Mouse (Mus musculus) hindlimb bud, embryonic 11.5 days (tissue): ENCODE data around the gene Lypd9.
"Not testable (repeated sequence)": the region's sequence is repeated elsewhere in the genome, so short reads cannot be mapped to it uniquely, and the experiment has no call there.

Experiments
- DNase-seq: peaks from one replicate; pipeline ENCODE4 v3.0.0-alpha.2; 2012; ENCODE audit warnings: low read depth, low spot score; ENCODE audit errors: extremely low spot score

Lypd9 gene

DNA sequence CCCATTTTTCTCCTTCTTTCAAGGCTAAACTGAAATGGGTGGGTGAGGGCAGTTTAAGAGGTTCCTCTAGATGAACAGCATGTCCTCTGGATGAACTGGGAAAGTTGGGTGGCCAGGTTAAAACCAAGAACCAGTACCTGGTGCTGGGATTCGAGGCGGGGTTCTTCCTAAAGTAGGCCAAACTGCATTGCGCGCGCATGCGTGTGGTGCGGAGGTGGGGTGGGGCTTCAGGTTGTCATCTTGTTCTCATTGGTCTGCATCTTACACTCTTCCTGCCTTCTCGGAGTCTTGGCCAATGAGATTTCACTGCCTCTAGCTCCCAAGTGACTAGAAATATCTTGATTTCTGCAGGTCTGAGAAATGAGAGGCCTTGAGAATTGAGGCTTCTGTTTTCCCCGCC lies at the start of gene Lypd9:
Gene Lypd9, minus strand, starts transcription at position 165 of the 400 bp plus-strand sequence.
- DNase-seq: no peak

DNA sequence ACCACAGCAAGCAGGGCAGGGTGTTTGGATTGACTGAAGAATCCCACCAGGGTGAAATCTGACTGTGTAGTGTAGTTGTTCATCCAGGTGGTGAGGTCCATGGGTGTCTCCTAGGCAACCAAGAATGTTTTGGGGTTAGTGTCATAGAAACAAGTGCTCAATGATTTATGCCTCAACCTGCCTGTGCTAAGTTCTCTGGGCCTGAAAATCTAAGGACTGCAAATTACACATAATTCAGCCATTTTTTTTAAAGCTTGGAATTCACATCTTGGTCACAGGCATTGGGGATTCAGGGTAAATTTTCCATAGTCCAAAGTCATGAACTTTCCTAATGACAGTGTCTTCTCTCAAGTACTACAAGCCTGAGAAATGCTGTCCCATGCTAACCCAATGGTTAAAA lies 49.7 kb upstream of the Lypd9 start, which contains the start of gene Olfr331:
Gene Olfr331, minus strand, starts transcription at position 101 of the 400 bp plus-strand sequence.
- not testable (repeated sequence) for DNase-seq

DNA sequence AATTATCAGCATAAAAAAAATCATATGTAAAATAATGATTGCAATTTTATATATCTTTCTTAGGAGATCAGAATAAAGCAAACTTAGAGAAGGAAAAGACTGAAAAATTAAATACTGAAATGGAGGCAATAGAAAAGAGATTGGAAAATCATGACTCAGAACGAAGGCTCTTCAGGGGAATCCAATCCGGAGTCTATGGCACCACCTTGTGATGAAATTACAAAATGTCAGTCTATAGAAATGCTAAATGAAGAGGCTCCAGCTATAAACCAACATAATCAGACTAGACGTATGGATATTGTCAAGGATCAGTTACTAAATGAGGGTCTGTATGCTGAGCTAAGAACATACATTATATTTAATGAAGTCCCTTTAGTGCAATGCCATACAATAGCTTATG lies 46.6 kb upstream of the Lypd9 start:
- DNase-seq: no peak

DNA sequence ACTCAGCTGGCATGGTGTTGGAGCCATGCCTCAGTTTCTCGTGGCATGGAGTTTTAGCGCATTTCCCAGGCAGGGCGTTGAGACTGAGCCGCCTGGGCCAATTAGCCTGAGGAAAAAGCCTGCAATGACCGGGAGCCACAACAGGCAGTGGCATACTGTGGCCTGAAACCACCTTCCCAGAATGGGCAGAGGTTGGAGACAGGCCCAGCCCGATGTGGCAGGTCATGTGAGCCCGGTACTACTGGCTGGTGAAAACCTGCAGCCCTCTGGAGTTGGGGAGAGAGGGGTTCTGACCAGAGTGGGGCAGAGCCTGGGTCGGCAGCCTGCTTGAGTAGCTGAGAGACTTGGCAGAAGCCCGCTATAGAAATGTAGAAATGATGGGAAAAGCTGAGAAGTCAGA lies 46.0 kb upstream of the Lypd9 start:
- DNase-seq: no peak

DNA sequence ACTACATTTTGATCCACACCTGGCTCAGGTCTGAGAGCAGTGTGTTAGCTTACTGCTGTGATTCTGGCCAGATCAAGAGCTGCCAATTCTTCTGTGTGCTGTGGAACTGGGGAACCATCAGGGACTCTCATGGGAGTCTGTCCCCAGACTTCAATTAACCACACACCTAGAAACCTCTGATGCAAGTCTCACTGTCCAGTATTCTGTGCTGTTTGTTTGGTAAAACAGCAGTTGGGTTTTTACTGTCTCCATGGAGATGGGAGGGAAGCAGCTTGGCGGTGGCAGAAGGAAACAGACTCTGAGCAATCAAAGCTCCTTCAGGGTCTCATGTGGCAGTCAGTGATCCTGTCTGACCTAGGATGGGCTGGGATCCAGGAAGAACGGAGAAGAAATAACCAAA lies 39.7 kb upstream of the Lypd9 start, which contains the start of gene Olfr332:
Gene Olfr332, minus strand, starts transcription at position 101 of the 400 bp plus-strand sequence.
- no peak for DNase-seq

DNA sequence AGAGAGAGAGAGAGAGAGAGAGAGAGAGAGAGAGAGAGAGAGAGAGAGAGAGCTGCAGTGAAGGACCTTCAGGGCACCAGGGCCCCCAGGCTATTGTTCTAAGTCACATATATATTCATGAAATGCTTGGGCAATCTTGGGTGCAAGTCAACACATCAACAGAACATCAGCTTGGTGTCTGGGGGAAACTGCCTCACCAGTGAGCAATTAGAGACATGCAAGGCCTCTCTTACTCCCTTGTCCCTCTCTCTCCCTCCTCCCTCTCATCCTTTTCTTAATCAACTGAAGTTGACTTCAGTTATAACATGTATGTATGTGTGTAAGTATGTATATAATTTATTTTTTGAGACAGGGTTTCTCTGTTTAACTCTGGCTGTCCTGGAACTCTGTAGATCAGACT lies 9.4 kb upstream of the Lypd9 start, which contains the start of gene Olfr30:
Gene Olfr30, minus strand, starts transcription at position 101 of the 400 bp plus-strand sequence.
- DNase-seq: no peak

DNA sequence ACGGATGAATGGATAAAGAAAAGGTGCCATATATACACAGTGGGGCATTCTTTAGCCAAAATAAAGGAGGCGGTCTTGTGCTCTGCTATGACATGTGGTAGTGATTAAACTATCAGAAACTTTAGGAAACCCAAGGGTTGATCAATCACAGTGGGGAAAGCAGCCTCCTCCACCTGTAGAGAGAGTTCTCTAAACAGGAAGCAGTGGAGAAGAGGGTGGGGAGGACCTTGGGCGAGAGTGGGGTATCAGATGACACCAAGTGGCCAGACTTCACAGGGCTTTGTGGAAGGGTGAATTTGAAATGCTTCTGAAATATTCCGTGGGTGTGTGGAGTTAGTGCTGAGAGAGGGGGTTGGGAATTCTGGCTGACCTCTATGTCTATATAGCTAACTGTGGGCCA lies 869 bp upstream of the Lypd9 start:
- no peak for DNase-seq

DNA sequence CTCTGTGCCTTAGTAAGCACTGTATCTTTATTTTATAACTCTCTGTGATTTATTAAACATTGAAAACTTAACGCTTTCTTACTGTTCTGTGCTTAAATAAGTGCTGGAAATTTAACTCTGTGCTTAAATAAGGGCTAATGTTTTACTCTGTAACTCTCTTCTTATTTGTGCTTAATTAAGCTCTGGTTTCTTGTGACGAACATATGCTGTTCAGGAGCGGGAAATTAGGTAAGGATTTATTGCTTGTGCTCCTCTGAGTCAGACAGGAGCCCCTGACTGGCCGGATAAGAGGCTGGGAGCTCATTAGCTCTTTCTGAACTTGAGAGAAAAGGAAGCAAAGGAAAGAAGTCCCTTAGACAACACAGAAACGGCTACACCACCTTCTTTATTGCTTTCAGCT lies 14.9 kb downstream of the Lypd9 start:
- DNase-seq: peak; percentile 73

DNA sequence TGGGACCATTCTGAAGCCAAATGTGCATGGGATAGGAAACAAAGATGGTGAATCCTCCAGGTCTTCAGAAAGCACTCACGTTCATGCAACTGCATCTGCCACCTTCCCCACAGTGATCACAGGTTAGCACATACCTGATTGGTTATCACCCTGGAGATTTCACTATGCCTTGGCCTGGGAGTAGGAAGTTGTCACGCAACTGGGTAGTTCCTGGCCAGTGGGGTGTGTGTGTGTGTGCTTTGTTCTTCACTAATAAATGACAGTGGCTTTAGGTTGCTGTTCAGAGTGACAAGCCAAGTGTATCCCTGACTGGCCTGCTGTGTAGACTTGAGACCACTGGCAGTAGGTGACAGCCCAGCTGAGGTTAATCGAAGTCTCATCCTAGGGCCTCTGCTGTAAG lies 20.5 kb downstream of the Lypd9 start, which contains the start of gene Gm12253:
Gene Gm12253, plus strand, starts transcription at position 301 of the 400 bp plus-strand sequence.
- no peak for DNase-seq

DNA sequence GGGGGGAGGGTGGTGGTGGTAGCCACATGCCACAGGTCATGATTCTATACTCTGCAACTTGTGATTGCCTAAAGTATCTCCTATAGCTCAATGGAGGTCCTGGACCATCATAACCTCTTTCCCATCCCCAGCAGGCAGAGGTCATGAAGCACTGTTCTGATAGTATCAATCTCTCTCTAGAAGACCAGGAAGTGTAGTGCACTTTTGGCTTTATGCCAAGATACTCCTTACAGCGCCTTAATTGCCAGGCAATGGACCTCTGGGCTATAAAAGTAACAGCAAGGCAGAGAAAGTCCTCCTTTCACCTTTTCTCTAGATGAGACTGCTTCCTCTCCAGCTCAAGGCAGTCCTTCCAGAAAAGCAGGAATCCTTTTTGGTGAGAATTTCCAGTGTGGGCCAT lies 31.9 kb downstream of the Lypd9 start, which contains the start of gene 1810065E05Rik:
Gene 1810065E05Rik, plus strand, starts transcription at position 297 of the 400 bp plus-strand sequence.
- DNase-seq: no peak

DNA sequence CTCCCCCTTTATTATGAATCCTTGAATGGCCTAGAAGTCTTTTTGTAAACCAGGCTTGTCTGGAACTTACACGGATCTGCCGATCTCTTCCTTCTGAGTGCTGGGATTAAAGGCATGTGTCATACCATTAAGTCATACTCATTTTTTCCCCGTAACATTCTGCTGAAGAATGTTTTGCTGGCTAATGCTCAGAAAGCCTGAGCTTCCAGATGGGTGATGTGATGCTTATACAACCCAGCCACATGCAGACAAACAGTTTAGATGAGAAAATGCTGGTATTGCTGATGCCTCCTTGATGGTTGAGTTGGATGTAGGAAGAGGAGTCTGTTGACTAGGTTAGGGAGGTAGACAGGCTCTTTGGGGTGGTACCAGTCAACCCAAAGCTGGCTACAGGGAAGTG lies 34.4 kb downstream of the Lypd9 start:
- DNase-seq: no peak

DNA sequence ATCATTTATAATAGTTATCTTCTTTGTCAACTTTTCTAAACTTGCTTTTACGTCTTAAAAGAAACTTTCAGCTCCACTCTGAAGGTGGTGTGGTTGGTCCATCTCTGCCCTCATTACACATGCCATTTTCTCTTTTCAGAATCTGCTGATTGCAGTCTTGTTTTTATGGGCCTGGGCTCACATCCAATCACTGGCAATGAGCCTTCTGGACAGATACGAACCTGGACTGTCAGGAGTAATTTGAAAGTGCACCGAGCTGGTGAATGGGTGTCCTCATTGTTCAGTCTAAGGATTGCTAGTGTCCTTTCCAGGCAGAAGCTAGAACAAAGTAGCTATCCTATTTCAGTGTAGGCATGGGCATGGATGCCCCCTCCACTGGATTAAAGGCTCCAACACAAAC lies 44.7 kb downstream of the Lypd9 start:
- DNase-seq: no peak

DNA sequence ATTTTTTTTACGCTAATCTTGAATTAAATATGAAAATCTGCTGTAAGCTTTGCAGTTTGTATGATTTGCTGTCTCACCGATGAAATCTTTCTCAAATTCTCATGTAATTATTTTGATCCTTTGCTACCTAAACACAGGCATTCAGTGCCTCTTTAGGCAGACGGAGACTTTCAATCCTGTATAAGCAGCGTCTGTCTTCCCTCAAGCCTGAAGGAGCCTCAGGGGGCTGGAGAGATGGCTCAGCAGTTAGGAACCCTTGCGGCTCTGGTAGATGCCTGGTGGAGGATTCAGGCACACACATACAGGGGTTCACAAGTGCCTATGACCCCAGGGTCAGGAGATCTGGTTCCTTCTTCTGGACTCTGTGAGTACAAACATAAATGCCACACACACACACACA lies 52.1 kb downstream of the Lypd9 start:
- no peak for DNase-seq

DNA sequence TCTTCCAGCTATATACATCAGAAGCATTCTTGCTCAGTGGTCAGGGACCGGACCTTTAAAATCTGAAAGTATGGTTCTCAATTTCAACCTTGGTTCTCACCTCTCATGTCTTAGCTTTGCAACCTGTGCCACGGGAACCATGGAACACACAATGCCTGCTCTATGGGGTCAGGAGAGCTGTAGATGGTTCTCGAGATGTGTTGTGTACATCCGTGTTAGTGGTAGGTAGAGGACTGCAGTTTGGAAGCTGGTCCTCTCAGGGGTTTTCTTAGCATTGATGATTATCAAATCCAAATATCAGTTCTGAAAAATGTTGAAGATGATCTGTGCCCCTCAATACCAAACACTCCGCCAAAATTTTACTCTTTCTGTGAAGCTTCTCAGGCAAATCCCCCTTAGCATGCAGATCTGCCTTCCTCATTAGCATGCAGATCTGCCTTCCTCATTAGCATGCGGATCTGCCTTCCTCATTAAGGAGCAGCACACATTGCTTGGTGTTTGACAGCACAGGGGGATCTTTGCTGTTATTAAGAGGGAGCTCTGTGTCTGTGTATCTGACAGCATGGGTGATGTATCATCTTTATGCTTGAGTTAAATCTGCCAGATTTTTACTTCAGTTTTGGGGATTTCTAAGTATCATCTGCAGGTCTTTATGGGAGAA lies 52.6 kb downstream of the Lypd9 start:
- DNase-seq: no peak
